Mouse (Mus musculus) thymus, adult 2 months (tissue): ENCODE data around the gene Serpina10.

Experiments
- CTCF ChIP-seq: fragments of 200-500 bp; IDR thresholded peaks from 2 replicates; pipeline ENCODE4 v1.5.1; 2012; ENCODE audit warnings: mild to moderate bottlenecking, control low read depth, low read length, moderate library complexity, borderline replicate concordance; ENCODE audit not compliant: control insufficient read depth, poor library complexity, insufficient read depth; ENCODE audit errors: extremely low read depth
- POLR2A ChIP-seq: fragments of 200-500 bp; IDR thresholded peaks from 2 replicates; pipeline ENCODE4 v1.6.1; 2012; ENCODE audit warnings: mild to moderate bottlenecking, low read length, control low read depth, moderate library complexity; ENCODE audit not compliant: control insufficient read depth, poor library complexity, insufficient read depth; ENCODE audit errors: extremely low read depth

GRCm38 (mm10) chr12:103569690-103570089 lies 61.6 kb downstream of the Serpina10 start:
- no peak for TF ChIP-seq POLR2A
- TF ChIP-seq CTCF, result no peak
